Mouse (Mus musculus) myocyte (in vitro differentiated cells): ENCODE measurements at regions not wholly inside any gene's neighbourhood (a gene's known extent, or its start where the extent isn't known, plus 50 kb on each side); places are given as distances from the start of the nearest gene placed in this dataset.

Experiments used
- CEBPB ChIP-seq: IDR thresholded peaks from 2 replicates; pipeline ENCODE4 v1.6.1; 2011; ENCODE audit warnings: mild to moderate bottlenecking, moderate library complexity; ENCODE audit not compliant: poor library complexity, insufficient read depth, severe bottlenecking
- POLR2A ChIP-seq: IDR thresholded peaks from one replicate; pipeline ENCODE4 v1.6.1; 2011; ENCODE audit warnings: low read depth, mild to moderate bottlenecking, control low read depth, moderate library complexity; ENCODE audit not compliant: insufficient read length
- POLR2AphosphoS2 ChIP-seq: IDR thresholded peaks from one replicate; pipeline ENCODE4 v1.6.1; 2011; ENCODE audit warnings: low read depth, control low read depth; ENCODE audit not compliant: insufficient read length
- REST ChIP-seq: IDR thresholded peaks from one replicate; pipeline ENCODE4 v1.6.1; 2011; ENCODE audit warnings: mild to moderate bottlenecking, control low read depth, moderate library complexity; ENCODE audit not compliant: insufficient read depth, insufficient read length
- SRF ChIP-seq: IDR thresholded peaks from one replicate; pipeline ENCODE4 v1.6.1; 2011; ENCODE audit warnings: low read depth; ENCODE audit not compliant: control insufficient read depth, insufficient read length
- TCF12 ChIP-seq: IDR thresholded peaks from one replicate; pipeline ENCODE4 v1.6.1; 2011; ENCODE audit warnings: mild to moderate bottlenecking, control low read depth; ENCODE audit not compliant: poor library complexity, insufficient read depth, severe bottlenecking
- USF1 ChIP-seq: IDR thresholded peaks from one replicate; pipeline ENCODE4 v1.6.1; 2011; ENCODE audit warnings: low read depth, mild to moderate bottlenecking, control low read depth, moderate library complexity

DNA sequence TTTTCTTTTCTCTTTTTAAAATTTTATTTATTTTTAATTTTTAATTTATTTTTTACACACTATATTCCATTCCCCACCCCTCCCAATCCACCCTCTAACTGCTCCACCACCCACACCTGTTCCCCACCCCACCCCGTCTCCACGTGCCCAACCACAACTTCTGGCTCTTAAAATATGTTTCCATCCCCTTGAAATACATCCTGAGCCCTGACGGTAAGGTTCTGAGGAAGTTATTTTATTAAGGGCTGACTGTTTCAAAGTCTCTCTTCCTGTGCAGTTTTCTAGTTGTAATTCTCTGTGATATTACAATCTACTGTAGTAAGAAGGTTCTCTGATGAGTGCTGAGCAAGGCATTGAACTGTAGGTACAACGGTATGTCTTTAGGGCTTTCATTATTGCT, 325.6 kb upstream of the Negr1 start:
- TF ChIP-seq REST (no peak), POLR2AphosphoS2 (no peak), TCF12 (no peak), POLR2A (no peak), SRF (no peak), CEBPB (no peak), USF1 (no peak)
